Mouse (Mus musculus) forebrain, postnatal 0 days (tissue): ENCODE results near the gene Prkcg. TPM values are rescaled to one million over a fixed set of nuclear protein-coding genes. Genes with fewer than 3 reads are reported as not detected.

Experiments
- ATAC-seq: fragments of 200-750 bp; cut with Nextera tagmentation; 2 replicates; pipeline ENCODE4 v1.8.0; 2017; ENCODE audit warnings: mild to moderate bottlenecking, moderate library complexity
- DNase-seq: peaks from one replicate; pipeline ENCODE4 v3.0.0-alpha.2; 2015
- H3K27ac ChIP-seq: fragments of 300-500 bp; sonication (generic); 2 replicates; pipeline ENCODE4 v1.5.1; 2014; ENCODE audit warnings: low read depth, mild to moderate bottlenecking, antibody characterized with exemption, low read length, moderate library complexity, mixed read lengths
- H3K27me3 ChIP-seq: fragments of 300-500 bp; sonication (generic); 2 replicates; pipeline ENCODE4 v1.6.1; 2014; ENCODE audit warnings: mild to moderate bottlenecking, low read length, mixed read lengths; ENCODE audit not compliant: insufficient read depth
- H3K36me3 ChIP-seq: fragments of 300-500 bp; sonication (generic); 2 replicates; pipeline ENCODE4 v1.6.1; 2014; ENCODE audit warnings: mild to moderate bottlenecking, moderate library complexity; ENCODE audit not compliant: insufficient read depth
- H3K4me1 ChIP-seq: fragments of 300-500 bp; sonication (generic); 2 replicates; pipeline ENCODE4 v1.6.1; 2014; ENCODE audit warnings: antibody characterized with exemption; ENCODE audit not compliant: insufficient read depth
- H3K4me2 ChIP-seq: fragments of 300-500 bp; sonication (generic); 2 replicates; pipeline ENCODE4 v1.6.1; 2014; ENCODE audit warnings: low read depth, mild to moderate bottlenecking, moderate library complexity
- H3K4me3 ChIP-seq: fragments of 300-500 bp; sonication (generic); 2 replicates; pipeline ENCODE4 v1.5.1; 2014; ENCODE audit warnings: low read depth, low read length, mixed read lengths
- H3K9ac ChIP-seq: fragments of 300-500 bp; sonication (generic); 2 replicates; pipeline ENCODE4 v1.6.1; 2014; ENCODE audit warnings: mild to moderate bottlenecking
- H3K9me3 ChIP-seq: fragments of 300-500 bp; sonication (generic); 2 replicates; pipeline ENCODE4 v1.6.1; 2016; ENCODE audit warnings: low read length
- CTCF ChIP-seq: sonication (generic); IDR thresholded peaks from 2 replicates; pipeline ENCODE4 v1.5.1; 2016; ENCODE audit warnings: antibody characterized with exemption, control low read depth, low read depth
- WGBS: fragments of 180-500 bp; shearing (Covaris S2); extraction: QIAGEN DNeasy Blood & Tissue Kit; methylation state at CpG from one replicate; pipeline ENCODE4 v1.1.7; 2014; 5-methylcytosine and 5-hydroxymethylcytosine counted together
- polyA plus RNA-seq: library from polyadenylated mRNA; unstranded; fragments of >200 nt; fragmentation: Nextera tagmentation; extraction: Ambion mirVana; gene quantifications from 2 replicates; pipeline ENCODE4 v1.2.1, GENCODE M21; 2015
- total RNA-seq: library from RNA; depleted of rRNA; stranded (reverse); fragments of >200 nt; gene quantifications from 2 replicates; pipeline ENCODE4 v1.2.3, GENCODE M21; 2014

Gene Prkcg
- total and polyA plus RNA-seq, 2 experiments from 2014 or later = 10.2 to 15.1 TPM

DNA sequence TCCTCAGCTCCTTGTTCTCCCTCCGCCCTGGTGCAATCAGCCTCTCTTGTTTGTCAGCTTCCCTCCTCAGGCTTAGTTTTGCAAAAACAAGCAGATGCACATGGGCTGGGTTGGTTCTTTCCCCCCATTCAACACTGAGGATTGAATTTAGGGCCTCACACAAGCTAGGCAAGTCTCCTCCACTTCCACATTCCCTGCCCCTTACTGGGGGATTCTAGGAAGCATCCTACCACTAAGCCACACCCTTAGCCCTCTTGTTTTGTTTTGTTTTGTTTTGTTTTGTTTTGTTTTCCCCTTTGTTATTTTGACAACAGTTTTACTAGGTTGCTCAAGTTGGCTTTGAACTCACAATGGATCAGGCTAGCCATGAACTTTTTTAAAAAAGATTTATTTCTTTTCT lies 71.7 kb downstream of the Prkcg start:
- no peak overlapping the region for H3K4me3 ChIP-seq
- no peaks in the 10 kb centered on the region for H3K27me3 ChIP-seq
- H3K9me3 ChIP-seq = no peaks in the 10 kb centered on the region
- 86% methylated on average over 1 of the region's 1 CpGs for WGBS
- no peak overlapping the region for H3K4me2 ChIP-seq
- H3K4me1 ChIP-seq = no peaks in the 10 kb centered on the region
- ATAC-seq (no peak), DNase-seq (no peak)
- peaks cover 37% of the 10 kb centered on the region for H3K36me3 ChIP-seq
- H3K9ac ChIP-seq = no peak overlapping the region
- no peak overlapping the region for H3K27ac ChIP-seq
- no peak for TF ChIP-seq CTCF

DNA sequence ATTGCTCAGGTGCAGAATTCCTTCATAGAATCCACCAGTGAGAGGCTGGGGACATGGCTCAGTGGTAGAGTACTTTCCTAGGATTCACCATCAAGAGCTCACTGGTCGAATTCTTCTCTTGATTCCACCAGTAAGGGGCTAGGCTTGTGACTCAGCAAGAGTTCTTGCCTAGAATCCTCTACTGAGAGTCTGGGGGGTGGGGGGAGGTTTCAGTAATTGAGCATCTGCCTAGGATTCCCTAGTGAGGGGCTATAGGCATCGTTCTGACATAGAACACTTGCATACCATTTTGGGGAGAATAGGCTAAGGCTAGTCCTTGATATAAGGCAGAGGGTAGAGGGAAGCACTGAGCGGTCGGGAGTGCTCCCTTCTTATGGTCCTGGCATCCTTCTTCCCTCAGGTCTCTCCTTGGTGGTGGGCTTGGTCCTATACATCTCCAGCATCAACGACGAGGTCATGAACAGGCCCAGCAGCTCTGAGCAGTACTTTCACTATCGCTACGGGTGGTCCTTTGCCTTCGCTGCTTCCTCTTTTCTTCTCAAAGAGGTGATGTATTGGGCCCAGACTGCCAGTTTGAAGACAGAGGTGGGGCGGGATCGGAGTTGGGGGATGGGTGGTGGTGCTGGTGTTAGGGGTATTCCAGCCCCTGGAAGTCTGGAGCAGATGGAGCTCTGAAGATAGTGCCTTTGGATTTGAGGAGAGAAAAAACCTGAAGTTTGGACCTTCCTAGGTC lies 76.7 kb downstream of the Prkcg start:
- Histone ChIP-seq H3K27me3 (no peaks in the 10 kb centered on the region), H3K36me3 (0 out of 2 replicates have a peak, but pooled peaks cover 8% of the 10 kb centered on the region), H3K9ac (no peak overlapping the region), H3K4me1 (no peaks in the 10 kb centered on the region), H3K9me3 (no peaks in the 10 kb centered on the region), H3K27ac (no peak overlapping the region), H3K4me2 (no peak overlapping the region), H3K4me3 (no peak overlapping the region)
- 46% methylated on average over 11 of the region's 11 CpGs for WGBS
- ATAC-seq (no peak), DNase-seq (no peak)
- no peak for TF ChIP-seq CTCF

DNA sequence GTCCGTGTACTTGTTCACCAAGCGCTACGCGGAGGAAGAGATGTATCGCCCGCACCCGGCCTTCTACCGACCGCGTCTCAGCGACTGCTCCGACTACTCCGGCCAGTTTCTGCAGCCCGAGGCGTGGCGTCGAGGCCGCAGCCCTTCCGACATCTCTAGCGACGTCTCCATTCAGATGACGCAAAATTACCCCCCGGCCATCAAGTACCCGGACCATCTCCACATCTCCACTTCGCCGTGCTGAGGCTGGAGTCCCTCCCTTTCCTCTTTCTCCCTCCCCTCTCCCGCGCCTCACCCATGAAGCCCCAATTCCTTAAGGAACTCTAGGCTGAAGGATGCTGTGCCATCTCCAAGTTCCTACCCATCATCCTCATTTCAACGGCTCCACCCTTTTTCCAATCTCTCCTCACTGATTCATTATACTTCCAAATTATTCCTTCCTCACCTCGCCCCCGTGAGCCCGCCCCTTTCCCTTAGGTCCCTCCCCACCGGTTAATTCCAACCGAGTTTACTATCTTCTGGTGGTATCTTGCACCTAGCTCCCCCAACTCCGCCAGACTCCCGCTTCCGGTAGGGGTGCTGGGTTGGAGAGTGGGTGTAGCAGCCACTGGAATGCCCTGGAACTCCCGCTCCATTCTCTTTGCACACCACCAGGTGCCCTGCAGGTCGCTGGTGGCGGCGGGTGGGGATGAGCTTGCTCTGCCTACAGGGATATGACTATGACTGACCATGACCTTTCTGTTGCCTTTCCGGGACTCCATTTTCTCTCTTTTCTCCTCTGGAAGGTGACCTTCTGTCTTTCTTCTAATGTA lies 77.9 kb downstream of the Prkcg start:
- DNase-seq (no peak), ATAC-seq (peak; percentile 32; the same call in 1 of the 2 replicates)
- H3K4me2 ChIP-seq = peak overlapping the region; percentile 29

DNA sequence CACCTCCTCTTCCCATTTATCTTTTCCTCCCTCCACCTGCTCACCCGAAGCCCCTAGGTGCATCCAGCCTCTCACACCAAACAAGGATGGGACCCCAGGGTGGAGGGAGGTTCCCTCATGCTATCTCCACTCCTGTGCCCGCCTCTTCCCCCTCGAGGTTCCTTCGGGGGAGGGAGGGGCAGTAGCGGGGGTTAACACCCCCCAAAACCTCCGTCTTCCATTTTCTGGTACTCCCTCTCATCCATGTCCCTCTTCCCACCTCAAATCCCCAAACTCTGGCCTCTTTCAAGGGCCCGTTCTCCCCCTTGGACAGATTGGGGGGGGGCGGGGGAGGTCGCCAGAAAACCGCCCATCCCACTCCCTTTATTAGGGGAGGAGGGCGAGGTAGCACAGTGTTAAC lies 78.6 kb downstream of the Prkcg start:
- Histone ChIP-seq H3K27me3 (no peaks in the 10 kb centered on the region), H3K4me3 (0 out of 2 replicates have a peak overlapping the region, but pooled peaks have one; percentile 3), H3K36me3 (0 out of 2 replicates have a peak, but pooled peaks cover 8% of the 10 kb centered on the region), H3K9ac (no peak overlapping the region), H3K4me1 (no peaks in the 10 kb centered on the region), H3K4me2 (peak overlapping the region; percentile 29), H3K9me3 (no peaks in the 10 kb centered on the region), H3K27ac (no peak overlapping the region)
- TF ChIP-seq CTCF = no peak
- ATAC-seq (no peak), DNase-seq (no peak)
- 18% methylated on average over 11 of the region's 11 CpGs for WGBS

More for the DNA sequence above, 77.9 kb downstream of the Prkcg start:
- no peaks in the 10 kb centered on the region for H3K4me1 ChIP-seq
- 27% methylated on average over 42 of the region's 42 CpGs for WGBS
- H3K27ac ChIP-seq = no peak overlapping the region
- no peak overlapping the region for H3K4me3 ChIP-seq
- H3K27me3 ChIP-seq = no peaks in the 10 kb centered on the region
- no peaks in the 10 kb centered on the region for H3K9me3 ChIP-seq
- no peak for TF ChIP-seq CTCF
- H3K36me3 ChIP-seq = 0 out of 2 replicates have a peak, but pooled peaks cover 8% of the 10 kb centered on the region
- H3K9ac ChIP-seq = no peak overlapping the region

GRCm38 (mm10) chr7:3368311-3368710 lies 79.3 kb downstream of the Prkcg start:
- peak; percentile 62 for ATAC-seq
- Histone ChIP-seq H3K27me3 (no peaks in the 10 kb centered on the region), H3K4me2 (no peak overlapping the region), H3K4me1 (no peaks in the 10 kb centered on the region), H3K36me3 (0 out of 2 replicates have a peak, but pooled peaks cover 8% of the 10 kb centered on the region), H3K27ac (no peak overlapping the region), H3K4me3 (no peak overlapping the region), H3K9ac (no peak overlapping the region), H3K9me3 (no peaks in the 10 kb centered on the region)
- WGBS = 31% methylated on average over 12 of the region's 12 CpGs
- DNase-seq = peak; percentile 34
- TF ChIP-seq CTCF = peak; percentile 17; the same call in 1 of the 2 replicates

DNA sequence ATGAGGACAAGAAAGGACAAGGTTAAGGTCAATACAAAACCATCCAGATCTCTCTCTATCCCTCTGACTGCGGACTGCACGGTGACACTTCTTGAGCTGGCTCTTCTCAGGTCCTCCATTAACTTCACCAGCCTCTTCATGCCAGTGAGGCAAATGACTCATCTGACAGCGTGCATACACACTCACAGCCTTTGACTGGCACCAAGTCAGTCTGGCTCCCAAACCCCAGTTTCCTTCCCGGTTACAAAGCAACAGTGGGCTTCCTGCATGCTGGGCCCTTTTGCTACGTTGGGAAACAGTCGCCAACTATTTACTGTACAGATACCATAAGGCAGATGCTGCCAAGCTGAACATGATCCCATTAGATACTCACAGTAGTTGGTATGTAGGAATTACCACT lies 80.2 kb downstream of the Prkcg start:
- H3K9me3 ChIP-seq = no peaks in the 10 kb centered on the region
- TF ChIP-seq CTCF = no peak
- no peak overlapping the region for H3K27ac ChIP-seq
- 0 out of 2 replicates have a peak, but pooled peaks cover 8% of the 10 kb centered on the region for H3K36me3 ChIP-seq
- H3K4me2 ChIP-seq = no peak overlapping the region
- no peaks in the 10 kb centered on the region for H3K27me3 ChIP-seq
- DNase-seq (no peak), ATAC-seq (no peak)
- H3K9ac ChIP-seq = no peak overlapping the region
- H3K4me3 ChIP-seq = no peak overlapping the region
- 64% methylated on average over 6 of the region's 6 CpGs for WGBS
- H3K4me1 ChIP-seq = no peaks in the 10 kb centered on the region

DNA sequence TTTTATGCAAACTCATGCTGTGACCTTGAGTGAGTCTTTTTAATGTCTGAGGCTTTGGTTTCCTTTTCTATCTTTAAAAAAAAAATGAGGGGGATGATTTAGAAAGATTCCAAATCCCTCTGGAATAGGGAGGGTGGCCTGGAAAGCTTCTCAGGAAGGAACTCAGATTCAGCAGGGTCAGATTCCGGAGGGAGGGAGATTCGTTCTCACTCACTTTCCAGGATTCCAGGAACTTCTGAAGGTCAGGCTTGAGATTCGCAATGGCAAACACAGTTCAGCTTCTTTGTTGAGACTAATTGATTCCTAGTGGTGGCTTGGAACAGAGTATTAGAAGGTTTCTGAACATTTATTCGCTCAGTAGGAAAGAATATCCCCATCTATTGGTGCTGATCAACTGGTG lies 81.4 kb downstream of the Prkcg start:
- no peak for TF ChIP-seq CTCF
- H3K36me3 ChIP-seq = 0 out of 2 replicates have a peak, but pooled peaks cover 3% of the 10 kb centered on the region
- no peaks in the 10 kb centered on the region for H3K9me3 ChIP-seq
- no peak overlapping the region for H3K4me3 ChIP-seq
- H3K4me2 ChIP-seq = no peak overlapping the region
- no peak overlapping the region for H3K9ac ChIP-seq
- no peak for DNase-seq
- H3K27ac ChIP-seq = no peak overlapping the region
- H3K27me3 ChIP-seq = no peaks in the 10 kb centered on the region
- ATAC-seq = no peak
- WGBS = 65% methylated on average over 4 of the region's 4 CpGs
- no peaks in the 10 kb centered on the region for H3K4me1 ChIP-seq
